Mouse (Mus musculus): ENCODE results near the gene Kcnma1.
A peak's percentile ranks its signal among the peaks of the same experiment; 100 is the strongest.

Gene Kcnma1

DNA sequence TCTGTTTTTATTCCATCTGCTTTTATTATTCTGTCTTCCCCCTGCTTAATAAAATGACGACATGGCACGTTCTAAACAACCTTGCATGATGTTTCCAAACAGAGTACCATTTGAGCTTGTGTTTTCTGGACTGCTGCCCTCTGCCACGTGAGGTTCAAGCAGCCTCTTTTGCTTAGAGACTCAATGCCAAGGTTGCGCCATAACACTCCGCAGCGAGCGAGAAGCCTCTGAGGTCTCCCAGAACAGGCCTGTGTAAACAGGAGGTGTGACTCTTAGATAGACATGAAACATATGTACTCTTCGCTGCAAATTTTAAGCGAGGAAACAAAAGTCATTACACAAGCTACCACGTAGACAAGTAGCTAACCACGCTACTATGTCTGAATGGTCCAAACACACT, 55.2 kb downstream of the Kcnma1 start:
- peak; percentile 81 for DNase-seq

DNA sequence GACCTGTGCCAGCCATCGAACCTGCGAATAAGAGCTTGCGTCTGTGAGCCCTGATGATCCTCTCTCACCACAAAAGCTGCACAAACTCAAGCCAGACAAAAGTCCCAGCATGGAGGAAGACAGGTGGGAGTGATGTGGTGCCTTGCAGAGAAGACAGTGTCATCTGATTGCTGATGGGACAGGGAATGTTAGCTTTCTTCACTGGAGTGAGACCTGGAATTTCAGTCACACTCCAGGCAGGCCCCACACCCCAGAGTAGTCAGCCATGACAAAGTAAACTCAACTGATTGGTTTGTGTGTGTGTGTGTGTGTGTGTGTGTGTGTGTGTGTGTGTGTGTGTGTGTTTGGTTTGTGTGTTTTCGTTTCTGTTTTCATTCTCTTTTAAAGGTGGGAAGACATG, 57.0 kb downstream of the Kcnma1 start:
- no peak for DNase-seq

DNA sequence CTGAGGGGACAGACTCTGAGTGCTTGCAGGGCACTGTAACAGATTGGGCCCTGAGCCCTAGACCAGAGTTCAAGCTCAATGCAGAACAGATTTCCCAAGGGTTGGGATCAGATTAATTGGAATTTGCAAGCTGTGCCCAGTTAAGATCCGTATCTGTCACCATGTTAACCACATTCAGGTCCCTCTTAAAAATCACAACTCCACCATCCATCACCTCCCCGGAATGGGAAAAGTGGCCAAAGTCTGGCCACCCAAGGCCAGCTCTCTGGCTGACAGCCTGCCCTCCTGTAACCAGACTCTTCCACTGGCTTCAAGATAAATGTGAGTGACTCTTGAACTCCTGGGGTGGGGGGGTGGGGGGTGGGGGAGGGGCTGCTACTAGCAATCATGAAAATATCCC, 70.4 kb downstream of the Kcnma1 start:
- no peak for DNase-seq

DNA sequence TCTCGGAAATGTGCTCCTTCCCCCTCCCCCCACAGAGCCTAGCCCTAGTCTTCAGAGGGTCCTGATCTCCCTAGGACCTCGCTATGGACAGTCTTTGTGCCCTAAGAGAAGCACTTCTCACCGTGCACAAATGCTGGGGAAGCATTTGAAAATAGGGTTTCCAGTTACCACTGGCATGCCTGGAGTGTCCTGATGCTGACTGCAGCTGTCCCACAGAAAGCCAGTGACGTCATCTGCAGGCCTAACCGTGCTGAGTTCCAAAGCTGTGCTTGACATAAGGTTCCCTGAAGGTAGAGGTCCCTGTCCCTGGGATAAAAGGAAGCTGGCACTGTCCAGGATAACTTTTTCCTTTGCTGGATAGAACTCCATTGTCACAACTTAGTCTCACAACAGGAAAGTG, 71.1 kb downstream of the Kcnma1 start:
- DNase-seq = no peak

DNA sequence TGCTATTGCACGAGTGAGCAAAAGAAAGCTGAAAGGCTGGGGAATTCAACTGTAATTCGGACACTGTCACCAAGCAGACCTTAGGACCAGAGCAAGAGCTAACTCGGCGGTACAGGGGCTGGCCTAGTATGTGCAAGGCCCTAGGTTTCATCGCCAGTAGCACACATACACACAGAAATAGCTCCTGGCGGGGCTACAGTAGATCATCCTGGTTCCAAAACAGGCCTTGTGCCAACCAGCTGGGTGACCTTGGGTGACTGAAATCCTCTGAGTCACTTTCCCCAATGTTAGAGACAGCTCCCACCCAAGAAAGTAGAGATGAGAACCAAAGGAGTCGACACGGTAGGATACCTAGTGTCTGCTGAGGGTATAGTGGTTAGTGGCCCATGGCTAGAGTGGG, 72.2 kb downstream of the Kcnma1 start:
- peak; percentile 5 for DNase-seq

DNA sequence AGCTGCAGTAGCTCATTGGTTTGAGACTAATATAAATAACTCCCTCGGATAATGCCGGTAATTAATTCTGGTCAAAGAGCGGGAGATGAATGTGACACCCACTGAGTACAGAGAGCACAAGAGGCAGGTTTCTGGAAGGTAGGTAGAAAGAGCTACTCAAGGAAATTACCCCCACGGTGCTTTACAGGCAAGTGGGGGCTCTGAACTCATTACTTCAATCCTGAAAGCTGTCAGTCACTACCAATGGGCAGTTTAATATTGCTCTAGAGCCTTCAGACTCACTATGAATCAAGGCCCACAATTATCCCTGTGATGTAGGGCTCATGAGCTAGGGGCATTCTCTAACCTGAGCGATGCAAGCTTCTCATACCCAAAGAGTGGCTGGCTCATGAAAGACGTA, 79.3 kb downstream of the Kcnma1 start:
- DNase-seq = no peak

DNA sequence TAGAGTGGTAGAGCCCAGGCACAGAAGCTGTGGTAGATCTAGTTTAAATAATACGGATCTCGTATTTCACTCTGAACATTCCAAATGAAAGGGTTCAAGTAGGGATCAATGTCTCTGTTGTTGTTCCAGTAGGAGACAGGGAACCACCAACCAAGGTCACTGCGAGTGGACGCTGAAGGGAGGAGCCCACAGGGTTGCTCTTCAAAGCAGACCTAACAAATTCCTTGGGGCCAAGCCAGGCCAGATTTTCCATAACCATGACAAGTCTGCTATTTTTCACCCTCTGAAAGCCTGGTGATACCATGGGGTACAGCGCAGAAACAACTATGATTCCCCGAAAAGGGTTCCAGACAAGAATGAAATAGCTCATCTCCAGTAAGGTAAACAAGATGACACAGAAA, 82.6 kb downstream of the Kcnma1 start:
- DNase-seq = peak; percentile 45

DNA sequence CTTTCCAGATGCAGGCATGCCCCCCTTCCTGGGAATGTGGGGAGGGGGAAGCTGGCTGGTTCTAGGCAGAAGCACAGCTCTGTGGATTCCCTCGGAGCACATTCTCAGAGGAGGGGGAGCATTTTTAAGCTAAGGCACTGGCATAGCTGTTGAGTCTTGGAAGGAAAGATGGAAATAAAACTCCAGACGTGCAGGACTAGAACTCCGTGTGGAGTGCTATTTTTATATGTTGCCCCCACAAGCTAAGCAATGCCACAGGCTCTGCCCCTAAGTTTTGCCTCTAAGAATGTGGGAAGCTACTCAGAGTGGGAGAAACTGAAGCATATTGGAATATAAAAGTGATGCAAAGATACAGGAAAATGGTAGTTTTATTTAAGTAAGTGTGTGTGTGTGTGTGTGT, 85.1 kb downstream of the Kcnma1 start:
- DNase-seq = no peak

DNA sequence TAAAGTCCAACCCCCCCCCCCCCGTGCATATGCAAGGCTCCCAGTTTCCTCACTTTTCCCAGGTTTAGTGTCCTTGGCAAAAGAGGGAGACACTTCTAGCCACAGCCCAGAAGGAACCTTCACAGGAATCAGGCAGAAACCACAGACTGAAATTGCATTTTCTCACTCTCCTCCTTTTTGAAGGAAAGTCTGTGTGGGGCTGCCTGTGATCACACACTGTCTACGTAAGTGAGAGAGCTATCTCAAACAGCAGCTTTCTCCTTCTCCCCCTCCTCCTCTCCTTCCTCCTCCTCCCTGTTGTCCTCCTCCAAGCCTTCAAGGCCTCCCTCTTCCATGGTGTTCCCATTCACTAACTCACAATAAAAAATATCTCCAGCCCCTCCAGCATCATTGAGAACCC, 90.9 kb downstream of the Kcnma1 start:
- no peak for DNase-seq

DNA sequence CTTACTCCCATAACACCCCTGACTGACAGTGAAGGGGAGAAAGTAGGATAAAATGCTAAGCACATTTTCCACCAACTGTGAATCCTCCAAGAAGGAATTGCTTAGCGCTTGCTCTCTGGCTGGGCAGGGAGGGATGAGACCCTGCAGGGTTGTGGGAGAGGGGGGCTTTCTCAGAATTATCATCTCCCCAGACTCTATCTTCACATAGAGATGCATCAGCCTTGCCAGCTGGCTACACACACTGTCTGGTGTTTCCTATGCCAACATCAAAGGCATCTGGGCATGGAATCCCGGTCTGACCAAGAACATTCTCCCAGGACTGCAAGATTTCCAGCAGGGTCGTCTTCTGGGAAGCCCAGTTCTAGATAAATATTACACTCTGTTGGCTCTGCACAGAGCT, 91.5 kb downstream of the Kcnma1 start:
- no peak for DNase-seq

DNA sequence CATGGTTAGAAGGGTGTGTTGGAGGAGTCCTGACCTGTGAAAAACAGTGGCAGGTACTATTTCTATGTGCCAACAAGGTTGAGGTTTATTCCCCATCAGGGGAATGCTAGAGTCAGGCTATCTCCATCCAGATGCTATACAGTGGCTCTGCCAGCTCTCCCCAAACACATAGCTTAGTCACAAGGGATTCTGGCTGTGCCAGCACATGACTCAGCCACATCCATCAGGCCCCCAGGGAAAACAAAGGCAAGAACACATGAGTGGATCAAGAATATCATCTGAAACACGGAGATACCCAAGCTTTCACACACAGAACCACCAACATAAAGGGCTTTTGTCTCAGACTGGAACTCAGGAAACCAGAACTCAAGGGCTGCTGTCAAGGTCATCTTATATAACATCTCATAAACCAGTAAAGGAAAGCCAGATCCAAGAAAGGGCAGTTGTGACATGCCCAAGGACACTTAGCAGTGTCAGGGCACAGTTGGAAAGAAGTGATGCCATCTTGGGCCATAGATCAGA, 103.1 kb downstream of the Kcnma1 start:
- DNase-seq = no peak

DNA sequence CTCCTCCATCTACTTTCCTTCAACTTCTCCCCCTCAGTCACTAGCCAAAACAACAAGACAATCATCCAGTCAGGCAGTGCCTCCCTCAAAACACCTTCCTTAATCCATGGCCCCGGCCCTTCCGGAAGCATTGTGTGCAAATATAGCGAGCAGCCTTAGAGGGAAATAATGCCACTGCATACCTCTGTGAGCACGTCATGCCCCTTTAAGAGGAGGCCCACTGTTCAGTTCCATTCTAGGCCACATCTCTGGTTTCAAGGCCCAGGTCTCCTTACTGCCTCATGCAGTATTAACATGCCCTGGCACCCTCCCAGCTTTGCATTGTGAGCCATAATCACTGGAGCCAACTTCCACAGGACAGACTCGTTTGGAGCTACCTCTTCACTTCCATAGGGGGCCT, 105.7 kb downstream of the Kcnma1 start:
- no peak for DNase-seq

DNA sequence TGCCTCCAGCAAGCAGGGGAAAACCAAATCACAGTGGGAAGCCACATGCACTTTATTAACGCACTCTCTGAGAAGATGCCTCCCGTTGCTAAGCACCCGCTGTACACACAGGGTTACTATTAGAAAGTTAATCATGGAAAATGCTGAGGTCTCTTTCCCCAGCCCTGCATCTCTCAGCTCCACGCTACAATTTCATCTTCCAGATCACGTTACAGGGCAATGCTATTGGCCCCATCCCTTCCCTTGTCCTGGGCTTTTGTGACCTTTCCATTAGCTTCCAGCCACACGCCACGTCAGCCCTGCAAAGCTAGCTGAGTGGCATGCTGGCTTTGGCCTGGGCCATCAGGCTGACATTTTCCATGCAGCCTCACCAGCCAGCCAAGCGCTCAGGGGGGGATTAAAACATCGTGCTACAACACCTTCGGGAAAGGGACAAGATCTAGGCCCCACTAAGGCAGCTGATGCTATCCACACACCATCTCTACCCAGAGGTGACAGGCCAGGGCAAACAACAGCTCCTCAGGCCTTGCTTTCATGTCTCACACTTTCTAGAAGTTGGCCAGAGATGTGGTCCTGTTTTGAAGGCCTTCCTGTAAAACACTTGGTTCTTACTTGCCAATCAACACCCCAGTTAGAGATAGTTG, 111.5 kb downstream of the Kcnma1 start:
- DNase-seq = no peak

DNA sequence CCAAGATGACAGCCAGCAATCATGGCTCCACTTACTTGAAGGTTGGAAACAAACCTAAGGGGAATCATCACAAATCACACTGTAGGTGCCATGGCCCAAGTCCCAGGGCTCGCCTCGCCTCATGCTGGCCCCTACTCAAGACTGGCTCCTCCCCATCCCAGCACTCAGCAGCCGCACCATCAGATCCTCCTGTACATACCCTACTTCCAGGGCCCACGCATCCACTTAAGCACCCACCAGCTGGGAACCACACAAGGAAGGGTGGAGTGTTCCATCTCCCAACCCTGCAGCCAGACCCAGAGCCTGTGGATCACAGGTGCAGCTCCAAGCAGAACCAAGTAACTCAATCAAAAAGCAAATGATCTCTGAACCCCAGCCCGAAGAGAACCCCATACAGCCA, 114.8 kb downstream of the Kcnma1 start:
- DNase-seq = no peak

DNA sequence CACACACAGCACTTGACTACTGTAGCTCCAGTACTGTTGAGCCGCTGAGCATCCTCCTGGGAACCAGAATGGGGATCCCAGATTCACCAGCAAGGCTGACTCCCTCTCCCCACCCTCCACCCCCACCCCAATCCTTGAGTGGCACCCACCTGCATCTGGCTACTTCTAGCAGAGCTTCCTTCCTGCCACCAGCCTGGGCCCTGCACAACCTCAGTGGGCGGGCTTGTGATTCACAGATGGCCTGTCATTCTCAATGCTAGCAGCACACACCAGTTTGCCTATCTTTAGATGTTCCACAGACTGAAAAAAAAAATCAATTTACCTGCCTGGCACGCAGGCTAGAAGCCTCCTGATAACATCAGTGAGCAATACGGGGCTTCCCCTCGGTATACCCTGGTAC, 116.5 kb downstream of the Kcnma1 start:
- no peak for DNase-seq

DNA sequence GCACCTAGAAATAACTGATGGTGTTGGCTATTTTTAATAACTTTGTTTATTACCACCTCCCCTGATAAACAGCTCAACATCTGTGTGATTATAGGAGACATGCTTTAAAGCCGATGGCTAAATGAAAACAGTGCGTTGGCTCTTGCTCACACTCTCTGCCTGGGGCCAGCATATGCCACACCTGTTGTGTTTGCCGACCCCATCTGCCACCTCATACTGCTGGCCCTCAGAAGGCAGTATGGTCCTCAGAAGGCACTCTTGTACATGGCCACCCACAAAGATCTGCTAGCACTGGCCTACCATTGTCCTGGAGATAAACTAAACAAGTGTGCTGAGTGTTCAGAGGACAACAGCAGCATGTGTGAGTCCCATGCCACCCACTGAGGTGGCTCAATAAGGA, 118.3 kb downstream of the Kcnma1 start:
- no peak for DNase-seq

DNA sequence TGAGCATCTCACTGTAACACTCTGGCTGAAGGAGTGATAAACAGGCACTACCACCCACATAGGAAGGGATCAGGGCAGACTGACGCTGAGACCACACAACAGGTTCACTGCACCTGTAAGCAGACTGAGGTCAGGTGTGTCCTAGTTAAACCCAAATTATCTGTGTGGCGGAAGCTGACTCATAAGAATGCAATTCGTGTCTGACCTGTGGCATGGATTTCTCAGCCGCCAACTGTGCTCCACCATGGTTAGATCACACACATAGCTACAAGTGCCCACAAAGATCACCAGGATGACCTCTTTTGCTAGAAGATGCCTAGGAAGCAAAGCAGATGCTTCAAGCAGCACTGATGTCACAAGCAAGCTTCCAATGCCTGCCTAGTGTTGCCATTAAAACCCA, 128.2 kb downstream of the Kcnma1 start:
- no peak for DNase-seq

DNA sequence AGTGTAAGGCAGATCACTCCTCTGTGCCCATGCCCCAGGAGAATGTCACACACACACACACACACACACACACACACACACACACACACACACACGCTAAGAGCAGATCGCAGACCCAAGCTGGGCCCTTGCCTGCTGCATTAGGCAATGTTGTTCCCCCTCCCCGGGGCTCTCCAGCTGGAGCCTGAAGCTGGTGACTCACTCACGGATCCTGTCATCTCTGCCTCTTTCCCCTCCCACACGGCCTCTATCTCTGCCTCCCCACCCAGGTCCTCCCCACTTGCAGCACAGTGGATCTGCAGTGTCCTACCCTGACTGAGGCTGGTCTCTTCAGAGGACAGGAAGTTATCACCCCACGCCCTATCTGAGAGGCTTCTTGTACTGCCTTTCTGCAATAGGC, 128.8 kb downstream of the Kcnma1 start:
- DNase-seq = peak; percentile 74

DNA sequence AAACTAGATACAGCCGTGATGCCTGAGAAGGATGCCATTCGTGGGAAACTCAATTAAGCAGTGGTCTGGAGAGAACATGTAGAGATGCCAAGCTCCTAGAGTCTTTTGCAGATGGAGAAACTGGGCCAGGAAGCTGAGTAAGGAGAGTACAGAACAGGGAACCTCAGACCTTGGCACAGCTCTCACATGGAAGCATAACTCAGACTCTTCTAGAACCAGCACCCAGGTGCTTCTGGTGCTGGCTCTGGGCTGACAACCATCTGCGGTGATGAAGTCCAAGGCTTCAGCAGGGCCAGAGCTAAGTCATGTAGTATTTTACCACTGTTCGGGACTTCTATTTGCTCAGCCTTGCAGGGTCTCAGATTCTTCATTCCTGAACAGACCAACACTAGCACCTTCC, 129.2 kb downstream of the Kcnma1 start:
- no peak for DNase-seq

DNA sequence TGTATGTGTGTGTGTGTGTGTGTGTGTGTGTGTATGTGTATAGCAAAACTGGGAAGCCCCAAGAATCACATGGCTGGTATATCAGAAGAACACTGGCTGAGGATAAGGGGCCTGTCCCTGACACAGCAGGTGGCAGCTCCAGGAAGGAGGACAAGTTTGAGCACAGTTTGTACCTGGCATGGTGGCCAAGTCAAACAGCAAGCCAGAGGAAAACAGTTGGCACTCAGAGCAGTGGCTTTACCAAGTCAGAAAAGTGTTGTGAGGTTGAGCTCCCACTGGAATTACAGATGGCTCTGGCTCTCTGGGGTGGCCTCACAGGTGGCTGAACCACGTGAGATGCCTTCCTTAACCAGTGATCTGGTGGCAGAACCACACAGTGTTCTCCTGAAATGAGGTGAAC, 132.3 kb downstream of the Kcnma1 start:
- DNase-seq = no peak

DNA sequence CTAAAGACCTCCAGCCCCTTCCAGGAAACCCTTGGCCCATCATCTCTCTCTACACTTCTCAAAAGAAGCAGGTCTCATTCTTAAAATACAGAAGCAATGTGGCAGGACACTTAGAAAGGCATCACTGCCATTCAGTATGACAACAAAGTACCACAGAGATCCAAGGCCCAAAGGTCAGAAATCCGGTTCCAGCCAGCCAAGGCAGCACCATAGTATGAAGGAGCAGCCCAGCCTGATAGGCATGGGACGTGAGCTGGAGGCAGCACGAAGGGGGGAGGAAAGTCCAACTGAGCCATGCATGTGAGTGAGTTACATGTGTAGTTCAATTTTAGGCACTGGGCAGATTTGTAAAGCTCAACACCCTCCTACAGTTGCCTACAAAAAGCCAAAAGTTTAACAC, 135.0 kb downstream of the Kcnma1 start:
- DNase-seq = no peak

DNA sequence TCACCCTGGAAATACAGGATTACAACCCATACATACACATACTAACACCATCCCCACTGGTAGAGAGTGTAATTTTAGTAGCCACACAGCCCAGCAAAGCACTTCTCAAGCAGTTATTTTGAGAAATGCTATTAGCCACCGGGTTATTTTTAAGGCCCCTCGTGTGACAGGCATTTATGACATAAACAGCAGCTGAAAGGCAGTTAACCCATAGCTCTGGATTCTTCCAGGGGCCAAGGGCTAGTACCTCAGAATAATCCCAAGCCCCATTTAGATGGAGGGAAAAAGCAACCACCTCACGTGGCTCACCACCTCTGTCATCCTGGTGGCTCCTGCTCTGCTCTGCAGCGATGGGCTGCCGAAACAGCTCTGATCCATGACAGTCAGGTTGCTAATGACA, 136.7 kb downstream of the Kcnma1 start:
- DNase-seq = no peak

DNA sequence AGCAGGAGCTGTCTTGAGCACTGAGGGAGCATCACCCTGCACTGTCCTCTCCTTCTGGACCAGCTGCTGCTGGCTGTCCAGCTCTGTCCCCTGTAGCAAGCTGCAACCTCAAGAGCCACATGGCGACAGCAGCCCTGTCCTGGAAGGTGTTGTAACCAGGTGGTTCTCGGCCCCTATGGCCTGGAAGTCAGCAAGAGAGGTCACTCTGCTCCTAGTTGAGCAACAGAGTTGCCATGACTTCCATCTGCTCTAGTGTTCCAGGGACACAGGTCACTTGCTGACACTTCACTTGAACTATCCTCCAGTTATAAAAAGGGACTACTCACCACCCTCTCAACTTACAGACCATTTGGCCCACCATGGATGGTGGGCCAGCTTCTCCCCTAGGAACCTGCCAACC, 139.7 kb downstream of the Kcnma1 start:
- peak; percentile 19 for DNase-seq

DNA sequence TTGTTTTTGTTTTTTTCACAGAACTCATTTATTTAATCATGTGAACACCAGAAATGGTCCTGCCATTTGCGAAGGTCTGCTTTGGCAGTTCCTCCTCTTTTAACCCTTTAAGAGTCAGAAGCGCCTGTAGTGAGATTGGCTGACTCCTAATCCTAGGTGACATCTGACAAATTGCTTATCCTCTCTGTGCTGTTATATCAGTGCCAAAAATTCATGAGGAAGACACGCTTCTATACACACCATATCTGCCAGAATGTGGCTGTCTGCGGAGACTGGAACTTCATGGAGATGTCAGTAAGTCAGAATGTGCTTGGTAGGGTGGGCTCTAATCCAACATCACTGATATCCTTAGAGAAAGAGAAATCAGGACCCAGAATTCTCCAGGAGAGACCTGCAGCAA, 157.3 kb downstream of the Kcnma1 start:
- no peak for DNase-seq

DNA sequence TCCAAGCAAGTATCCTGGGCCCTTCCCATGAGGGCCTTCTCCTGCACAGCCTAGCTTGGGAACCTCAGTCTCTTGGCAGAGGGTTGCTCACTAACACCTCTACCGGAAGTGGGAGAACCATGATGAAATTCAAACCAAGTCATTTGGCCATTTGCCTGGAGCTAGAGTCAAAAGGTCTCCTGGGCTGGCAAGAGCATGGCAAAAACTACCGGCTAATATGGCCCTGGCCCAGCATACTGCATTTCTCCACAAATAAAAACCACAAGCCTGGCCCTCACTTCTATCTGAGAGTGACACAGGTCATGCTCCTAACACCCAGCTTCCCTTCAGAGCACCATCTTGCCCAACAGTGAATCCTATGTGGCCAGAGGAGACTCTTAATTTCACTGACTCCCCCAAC, 159.3 kb downstream of the Kcnma1 start:
- DNase-seq = peak; percentile 79
